Mouse (Mus musculus): ENCODE results near the gene Wfdc5.
A peak's percentile ranks its signal among the peaks of the same experiment; 100 is the strongest.

Gene Wfdc5

DNA sequence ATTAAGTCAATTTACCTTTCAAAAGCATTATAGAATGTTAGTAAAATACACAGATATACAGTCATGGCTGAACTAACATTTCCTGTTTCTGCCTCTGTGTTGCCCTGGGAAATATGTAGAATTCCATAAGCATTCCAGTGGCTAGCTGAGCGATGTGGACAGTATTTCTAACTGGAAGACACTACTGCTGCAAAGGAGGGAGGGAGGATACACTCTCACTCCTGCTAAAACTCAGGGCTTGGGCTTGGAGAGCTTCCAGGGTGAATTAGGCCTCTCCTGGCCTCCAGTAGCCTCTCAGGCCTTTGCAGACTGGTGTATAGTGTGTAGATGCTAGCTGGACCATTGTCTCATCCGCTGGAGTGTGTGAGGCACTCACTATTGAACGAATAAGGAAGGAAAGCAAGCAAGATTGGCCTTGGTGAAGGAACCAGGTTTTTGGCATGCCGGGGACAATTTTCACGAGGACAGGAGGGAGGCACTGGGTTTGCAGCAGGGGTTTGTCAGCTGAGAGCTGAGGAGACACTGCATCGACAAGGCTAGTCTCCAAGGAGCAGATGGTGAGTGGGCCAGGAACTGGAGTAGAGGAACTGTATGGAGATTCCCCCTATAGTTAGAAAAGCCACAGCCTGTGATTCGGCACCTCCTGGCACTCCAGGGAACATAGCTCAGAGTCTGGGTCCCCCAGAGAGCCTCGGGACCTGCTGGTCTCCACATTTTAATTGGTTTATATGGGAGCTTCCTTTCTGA is 7.7 kb downstream of the Wfdc5 start:
- DNase-seq (ENCODE audit: low spot score in 2 of 2), result peak; percentile 78 to 90

DNA sequence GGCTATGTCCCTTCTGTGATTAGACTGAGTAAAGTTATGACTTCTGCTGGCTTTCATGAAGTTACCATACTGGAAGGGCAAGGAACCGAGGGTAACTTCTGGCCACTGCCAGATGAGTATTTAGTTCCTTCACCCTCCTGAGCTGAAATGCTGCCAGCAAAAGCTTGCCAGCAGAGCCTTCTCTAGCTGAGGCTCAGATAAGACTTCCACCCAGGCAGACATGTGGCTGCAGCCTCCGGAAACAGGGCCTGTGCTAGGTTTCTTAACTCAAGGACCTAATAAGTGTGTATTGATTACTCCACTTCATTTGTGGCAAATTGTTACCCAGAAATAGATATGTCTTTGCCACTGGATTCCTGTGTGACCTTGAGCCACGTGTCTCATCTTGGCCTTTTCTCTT is 9.1 kb downstream of the Wfdc5 start:
- DNase-seq (ENCODE audit: low spot score in 2 of 2), result no peak

DNA sequence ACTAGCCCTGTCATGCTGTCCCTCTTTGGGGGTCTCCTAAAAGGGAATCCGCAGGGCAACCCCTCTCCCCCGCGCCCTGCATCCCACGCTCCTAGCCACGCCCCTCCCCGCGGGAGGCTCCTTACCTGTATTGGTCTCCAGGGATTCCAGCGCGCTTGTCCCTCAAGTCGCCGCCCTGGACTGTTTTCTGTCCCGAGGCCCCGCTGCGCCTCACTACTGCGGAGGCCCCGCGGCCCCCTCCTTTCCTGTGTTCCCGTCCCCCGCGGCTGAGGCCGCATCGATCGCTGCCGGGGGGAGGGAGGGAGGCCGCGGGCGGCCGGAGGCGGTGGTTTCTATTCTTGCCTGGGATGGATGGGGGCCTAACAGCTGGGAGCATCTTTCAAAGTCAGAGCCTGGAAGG is 11.6 kb downstream of the Wfdc5 start, which contains the start of gene Kcns1:
Gene Kcns1 (minus strand): TSS at position 212 of the 400 bp plus-strand sequence.
- no peak for DNase-seq (ENCODE audit: low spot score in 2 of 2)

DNA sequence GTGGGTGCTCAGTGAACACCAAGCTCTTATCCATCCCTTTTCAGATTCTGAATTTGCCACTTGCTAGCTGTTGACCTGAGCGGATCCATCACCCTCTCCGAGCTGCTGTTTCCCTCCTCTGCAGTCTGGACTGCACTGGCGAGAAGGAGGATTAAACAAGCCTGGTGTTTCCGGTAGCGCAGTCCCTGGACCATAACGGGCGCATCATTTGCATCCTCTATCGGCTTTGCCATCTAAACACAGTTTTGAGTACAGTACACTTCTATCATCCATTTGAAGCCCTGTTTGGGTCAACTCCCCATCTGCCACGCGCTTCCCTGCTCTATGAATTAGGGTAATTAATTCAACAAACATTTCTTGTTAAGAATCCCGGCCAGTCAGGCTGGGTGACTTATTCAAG is 12.2 kb downstream of the Wfdc5 start:
- DNase-seq (ENCODE audit: low spot score in 2 of 2), result no peak

DNA sequence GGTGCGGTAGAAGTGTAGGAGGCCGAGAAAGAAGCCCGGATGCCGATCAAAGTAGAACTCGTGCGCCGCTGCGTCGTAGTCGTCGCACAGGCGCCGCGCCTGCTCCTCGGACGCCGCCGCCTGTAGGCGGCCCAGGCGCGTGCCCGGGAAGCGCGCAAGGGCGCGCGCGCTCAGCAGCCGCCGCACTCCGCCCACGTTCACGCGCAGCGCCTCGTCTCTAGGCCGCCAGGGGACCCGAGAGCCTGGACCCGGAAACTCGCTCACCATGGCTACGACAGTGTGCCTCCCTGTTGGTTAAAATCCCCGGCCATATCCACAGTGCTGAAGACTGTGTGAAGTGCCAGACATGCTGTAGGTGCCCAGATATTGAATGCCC is 14.0 kb downstream of the Wfdc5 start:
- DNase-seq (ENCODE audit: low spot score in 2 of 2), result peak; percentile 48 to 59

DNA sequence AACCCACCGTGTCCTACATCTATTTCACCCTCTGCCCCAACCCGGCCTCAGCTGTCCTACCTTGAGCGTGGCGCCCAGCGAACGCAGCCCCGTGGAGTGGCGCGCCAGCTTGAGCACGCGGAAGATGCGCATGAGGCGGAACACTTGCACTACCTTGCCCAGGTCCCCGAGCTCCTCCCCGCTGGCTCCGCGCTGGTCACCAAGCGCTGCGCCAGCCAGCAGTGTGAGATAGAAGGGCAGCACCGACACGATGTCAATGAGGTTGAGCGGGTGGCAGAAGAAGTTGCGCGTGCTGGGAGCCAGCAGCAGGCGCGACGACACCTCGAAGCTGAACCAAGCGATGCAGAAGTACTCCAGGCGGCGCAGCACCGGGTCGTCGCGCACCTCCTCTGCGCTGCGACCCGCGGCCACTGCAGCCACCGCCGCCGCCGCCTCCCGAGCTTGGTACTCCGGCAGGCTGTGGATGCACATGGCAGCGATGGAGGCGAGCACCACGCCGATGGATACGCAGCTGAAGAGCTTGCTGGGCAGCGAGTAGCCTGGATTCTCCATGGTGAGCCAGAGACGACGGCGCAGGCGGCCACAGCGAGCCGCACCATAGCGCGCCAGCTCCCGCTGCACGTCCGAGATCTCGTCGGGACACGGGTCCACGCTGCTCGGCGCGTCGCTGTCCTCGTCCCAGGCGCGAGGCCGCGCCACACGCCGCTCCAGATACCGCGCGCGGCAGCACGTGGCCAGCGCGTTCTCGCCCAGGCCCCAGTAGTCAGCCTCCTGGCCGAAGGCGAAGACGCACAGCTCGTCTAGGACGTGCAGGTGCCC is 14.6 kb downstream of the Wfdc5 start:
- DNase-seq (ENCODE audit: low spot score in 2 of 2), result no peak

DNA sequence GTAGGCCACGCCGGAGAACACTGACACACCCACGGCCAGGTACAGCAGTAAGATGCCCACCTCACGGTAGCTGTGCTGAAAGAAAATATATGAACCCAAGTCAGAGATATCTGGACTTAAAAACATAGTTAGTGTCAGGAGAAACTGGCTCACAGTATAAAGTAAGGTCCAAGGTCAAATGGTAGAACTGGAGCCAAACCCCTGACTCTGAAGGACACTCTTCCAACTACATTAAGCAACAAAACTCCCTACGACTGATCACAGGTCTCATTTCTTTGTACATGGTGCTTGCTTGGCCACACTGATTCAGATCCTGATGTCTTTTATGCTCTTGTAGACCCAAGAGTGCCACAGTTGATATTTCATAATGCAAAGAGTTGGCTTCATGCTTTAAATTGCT is 17.6 kb downstream of the Wfdc5 start:
- no peak for DNase-seq (ENCODE audit: low spot score in 2 of 2)

DNA sequence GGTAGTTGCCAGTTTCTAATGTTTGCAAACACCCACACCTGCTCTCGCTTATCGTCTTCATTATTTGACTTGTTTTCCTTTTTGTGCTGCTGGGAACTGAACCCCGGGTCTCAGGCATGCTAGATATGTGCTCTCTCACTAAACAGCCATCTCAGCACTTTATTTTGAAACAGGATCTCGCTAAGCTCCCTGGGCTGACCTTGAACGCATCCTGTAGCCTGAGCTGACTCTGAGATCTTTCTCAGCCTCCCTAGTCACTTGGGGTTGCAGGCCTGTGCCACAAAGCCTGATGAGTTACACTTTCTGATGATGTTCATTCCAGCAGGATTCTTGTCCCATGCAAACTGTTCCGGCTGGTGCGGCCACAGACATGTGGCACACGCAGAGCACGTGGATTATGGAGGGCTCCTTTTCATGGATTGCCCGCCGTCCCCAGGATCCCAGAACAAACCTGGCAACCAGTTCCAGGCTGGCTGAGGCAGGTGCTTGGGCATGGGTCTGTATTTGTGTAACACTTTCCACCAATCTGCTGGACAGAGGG is 21.0 kb downstream of the Wfdc5 start:
- no peak for DNase-seq (ENCODE audit: low spot score in 2 of 2)

DNA sequence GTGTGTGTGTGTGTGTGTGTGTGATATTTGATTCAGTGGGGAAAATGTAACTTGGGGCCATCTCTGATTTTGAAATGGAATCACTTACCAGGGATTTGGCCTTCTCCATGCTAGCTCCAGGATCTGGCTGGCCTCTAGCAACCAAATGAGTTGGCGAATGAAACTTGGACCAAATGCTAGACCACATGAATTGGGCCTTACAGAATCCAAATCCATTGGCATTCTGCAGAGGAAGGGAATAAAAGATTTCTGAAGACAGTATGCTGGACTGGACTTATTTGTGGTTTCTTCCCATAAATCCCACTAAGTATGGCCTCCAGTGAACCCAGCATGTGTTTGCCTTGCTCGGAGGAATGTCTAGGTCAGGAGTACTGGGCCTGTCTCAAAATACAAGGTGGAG is 23.7 kb downstream of the Wfdc5 start:
- DNase-seq (ENCODE audit: low spot score in 2 of 2), result no peak

DNA sequence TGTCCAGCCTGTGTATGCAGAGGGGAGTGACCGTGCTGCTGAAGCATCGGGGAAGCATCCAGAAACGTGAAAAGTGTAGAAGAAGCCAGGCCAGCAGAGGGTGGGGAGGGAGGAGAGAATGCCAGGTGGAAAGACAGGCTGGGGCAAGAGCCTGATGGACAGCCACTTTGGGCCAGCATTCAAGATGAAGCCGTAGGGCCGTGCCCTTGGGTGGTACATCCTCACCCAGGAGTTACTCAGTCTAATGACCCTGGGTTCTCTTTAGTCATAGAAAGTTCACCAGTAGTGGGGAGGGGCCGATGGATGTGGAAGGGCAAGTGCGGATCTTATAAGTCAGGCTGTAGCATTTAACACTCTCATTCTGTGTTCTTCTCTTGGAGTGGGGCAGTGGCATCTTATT is 26.4 kb downstream of the Wfdc5 start:
- no peak for DNase-seq (ENCODE audit: low spot score in 2 of 2)

DNA sequence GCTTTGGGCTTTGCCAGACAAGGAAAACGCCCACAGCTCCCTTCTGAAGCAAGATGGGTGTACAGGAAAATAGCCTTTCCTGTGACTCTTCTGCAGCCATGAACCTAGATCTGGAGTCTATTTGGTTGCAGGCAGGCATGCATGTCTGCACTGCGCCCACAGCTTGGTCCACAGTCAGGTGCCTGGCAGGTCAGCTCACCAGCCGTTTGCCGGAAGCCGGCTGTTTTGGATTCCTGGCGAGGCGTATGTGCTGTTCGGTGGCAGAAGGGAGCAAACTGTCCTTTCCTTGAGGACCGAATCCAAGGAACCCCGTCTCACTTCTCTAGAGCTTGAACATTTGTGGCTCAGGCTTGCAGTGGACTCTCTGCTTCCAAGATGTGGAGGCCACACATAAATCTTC is 28.5 kb downstream of the Wfdc5 start:
- DNase-seq (ENCODE audit: low spot score in 2 of 2), result no peak

DNA sequence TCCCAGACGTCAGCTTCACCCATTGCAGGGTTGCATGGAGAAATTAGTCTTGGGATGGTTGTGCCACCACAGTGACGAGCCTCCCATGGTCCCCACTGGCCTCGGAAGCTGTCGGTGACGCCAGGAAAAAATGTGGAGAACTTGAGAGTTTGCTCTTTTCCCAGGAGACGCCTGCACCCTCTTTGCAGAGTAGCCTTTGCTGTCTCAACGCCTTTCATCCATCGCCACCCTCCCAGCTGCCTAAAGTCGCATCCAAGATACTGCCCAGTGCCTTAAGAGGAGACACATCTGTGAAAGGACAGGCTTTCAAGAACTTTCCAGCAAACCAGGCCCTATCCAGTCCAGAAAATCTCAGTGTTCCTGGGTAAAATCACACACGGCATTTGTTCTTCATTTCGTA is 30.2 kb downstream of the Wfdc5 start:
- DNase-seq (ENCODE audit: low spot score in 2 of 2), result no peak

DNA sequence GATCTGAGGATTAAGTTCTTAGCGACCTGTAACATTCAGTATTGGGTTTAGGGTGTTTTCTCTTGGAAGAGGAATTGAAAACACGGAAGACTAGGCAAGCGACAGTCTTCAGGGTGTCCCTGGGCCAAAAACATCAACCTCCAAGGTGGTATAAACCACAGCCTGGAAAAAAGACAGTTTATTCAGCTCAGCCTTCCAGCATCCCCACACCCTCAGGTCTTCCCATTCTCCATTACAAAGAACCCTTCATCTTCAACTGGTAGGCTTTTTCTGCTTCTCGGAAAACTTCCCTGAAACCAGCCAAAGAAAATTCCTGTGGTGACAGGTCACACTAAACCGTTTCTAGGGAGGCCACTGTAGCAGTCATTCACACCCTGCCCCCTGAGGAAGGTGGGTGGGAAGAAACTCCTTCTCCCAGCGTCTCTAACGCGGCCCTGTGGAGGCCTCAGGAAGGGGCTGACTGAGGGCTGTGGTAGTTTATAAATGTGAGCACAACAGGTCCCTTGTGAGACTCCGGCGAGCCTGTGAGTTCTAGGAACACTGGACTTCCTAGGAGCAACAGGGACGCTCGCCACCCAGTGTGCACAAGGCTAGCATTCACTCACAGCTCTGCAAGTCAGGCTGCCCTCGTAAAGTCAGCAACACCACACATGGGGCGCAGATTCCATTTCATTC is 32.3 kb downstream of the Wfdc5 start:
- no peak for DNase-seq (ENCODE audit: low spot score in 2 of 2)

DNA sequence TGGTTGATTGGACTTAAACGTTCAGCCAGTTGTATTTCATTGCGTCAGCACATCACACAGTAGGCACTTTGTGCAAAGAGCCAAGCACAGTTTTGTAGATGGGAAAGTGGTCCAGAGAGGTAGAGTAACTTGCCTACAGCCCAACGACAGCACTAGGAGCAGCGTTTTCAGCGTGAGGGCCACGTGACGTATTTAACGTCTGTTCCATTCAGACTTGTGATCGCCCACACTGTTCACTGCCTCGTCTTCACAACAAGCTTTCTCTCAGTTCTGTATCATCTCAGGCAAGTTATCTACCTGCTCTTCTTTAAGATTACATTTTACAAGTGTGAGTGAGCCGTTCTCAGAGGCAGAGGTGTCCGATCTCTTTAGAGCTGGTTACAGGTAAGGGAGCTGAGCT is 36.0 kb downstream of the Wfdc5 start:
- no peak for DNase-seq (ENCODE audit: low spot score in 2 of 2)

DNA sequence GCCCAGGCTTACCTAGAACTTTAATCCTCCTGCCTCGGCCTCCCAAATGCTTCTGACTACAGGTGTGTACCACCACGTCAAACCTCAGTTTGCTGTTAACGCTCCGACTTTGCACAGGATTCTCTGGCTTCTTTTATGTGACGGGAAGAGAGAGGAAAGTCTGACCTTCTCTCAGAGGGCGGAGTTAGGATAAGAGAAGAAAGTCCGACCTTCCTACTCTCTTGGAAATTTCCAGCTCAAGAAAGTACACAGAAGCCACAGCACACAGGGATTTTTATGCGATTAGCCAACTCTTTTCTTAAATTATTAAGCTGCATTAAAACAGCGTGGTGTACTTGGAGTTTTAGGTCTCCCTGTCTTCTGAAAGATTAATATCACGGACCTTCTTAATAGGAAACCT is 38.0 kb downstream of the Wfdc5 start:
- no peak for DNase-seq (ENCODE audit: low spot score in 2 of 2)

DNA sequence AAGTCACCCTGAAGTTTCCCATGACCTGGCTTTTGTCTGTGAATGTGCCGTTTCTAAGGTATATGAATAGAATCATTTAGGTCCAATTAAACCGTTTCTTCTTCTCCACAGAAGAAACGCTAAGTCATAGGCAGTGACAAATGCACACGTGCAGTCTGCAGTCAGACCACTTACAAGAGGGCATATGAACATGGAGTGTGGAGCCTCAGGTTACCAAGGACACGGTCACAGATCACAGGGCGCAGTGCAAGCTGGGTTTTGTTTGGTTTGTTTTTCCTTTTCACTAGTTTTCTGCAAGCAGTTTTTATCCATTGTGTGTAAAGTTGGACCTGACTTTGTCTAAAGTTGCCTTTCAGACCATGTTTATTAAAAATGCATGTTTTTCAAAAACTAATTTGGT is 38.5 kb downstream of the Wfdc5 start:
- no peak for DNase-seq (ENCODE audit: low spot score in 2 of 2)

DNA sequence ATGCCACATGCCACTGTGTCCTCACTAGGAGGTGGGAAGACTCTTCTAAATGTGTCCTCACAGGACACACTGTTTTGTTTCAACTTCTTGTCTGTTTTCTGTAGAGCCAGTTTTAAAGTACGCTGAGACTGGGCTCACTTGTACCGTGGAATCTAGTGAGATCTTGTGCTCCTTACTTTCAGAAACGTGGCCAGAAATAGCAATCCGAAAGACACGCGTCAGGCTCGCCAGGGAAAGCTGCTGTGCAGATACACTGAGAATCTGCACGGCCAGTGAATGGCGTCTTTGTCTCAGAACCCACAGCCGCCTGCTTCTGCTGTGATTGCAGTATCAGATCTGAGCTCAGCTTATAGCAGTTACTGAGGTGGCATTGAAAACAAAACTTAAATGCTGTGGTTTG is 40.5 kb downstream of the Wfdc5 start:
- DNase-seq (ENCODE audit: low spot score in 2 of 2), result peak; percentile 70 to 73

DNA sequence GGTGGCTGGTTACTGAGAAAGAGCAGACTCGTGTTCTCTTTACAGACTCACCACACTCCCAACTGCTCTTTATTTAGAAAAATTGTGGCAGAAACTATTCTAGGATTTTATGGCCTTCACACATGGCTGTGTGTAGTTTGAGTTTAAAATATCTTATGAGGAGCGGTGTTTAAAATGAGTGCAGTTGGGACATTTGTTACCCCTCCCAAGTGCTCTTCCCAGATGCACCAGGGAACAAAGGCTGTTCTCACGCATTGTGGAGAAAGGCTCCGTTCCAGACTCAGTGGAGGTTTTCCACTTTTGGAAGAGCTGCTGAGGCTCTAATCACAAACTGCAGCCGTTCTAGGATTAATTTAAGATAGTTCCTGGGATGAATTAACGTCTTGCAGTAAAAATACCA is 44.8 kb downstream of the Wfdc5 start:
- peak; percentile 47 to 63 for DNase-seq (ENCODE audit: low spot score in 2 of 2)

DNA sequence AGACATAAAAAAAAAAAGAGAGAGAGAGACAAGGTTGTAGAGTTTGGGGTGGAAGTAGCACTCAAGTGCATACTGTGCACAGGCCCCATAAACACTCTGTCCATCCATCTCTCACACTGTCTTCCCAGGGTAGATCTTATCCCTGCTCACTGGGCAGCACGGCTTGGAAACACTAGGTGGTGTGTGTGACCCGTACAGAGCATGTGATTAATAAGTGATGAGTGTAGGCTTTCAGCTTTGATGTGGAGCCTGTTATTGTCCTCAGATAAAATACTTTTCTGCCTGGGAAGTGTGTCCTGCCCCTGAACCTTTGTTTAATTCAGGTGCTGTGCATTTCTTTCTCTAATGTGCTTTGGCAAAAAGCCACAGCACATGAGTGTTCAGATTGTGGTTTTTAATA is 46.1 kb downstream of the Wfdc5 start:
- DNase-seq (ENCODE audit: low spot score in 2 of 2), result no peak

DNA sequence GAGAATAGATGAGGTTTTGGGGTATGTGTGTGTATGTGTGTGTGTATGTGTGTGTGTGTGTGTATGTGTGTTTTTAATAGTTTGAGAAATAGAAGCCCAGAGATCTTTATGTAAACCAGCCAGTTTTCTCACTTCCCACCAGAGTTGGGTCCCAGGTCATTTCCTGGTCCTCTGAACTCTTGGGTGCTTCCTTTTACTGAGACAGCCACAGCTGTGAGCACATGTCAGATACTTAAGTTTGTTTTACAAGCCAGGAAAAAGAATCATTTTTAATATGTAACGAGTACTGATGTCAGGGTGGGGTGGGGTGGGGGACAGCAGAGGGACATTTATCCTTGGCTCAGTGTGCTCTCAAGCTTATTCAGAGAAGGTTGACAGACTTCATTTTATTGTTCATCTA is 47.2 kb downstream of the Wfdc5 start:
- DNase-seq (ENCODE audit: low spot score in 2 of 2), result no peak

DNA sequence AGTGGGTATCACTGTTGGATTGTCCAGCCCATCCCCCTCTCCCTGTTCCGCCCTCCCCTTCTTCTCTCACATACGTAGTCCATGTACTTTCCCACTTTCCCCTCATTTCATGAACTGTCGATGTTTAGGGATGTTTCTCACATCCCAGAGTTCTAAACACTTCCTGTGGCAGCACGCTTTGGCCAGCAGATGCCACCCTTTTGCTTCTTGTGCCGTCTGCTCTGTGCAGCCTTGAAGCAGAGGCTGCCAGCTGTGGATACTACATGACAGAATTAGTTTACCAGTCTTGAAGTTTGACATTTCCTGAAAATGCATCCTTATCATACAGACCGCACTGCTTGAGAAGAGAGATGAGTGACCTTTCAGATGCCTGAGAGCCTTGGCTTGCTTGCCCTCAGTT is 48.0 kb downstream of the Wfdc5 start:
- DNase-seq (ENCODE audit: low spot score in 2 of 2), result peak; percentile 62 to 63

DNA sequence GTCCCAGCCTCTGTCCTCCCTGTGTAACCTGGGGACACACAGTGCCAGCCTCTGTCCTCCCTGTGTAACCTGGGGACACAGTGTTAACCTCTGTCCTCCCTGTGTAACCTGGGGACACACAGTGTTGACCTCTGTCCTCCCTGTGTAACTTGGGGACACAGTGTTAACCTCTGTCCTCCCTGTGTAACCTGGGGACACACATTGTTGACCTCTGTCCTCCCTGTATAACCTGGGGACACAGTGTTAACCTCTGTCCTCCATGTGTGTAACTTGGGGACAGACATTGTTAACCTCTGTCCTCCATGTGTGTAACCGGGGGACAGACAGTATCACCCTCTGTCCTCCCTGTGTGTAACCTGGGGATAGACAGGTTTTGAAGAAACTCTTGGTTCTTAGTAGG is 51.0 kb downstream of the Wfdc5 start:
- DNase-seq (ENCODE audit: low spot score in 2 of 2), result no peak
